Mouse (Mus musculus): Measurements from ENCODE around the gene Aldh1l1. TPM values are rescaled to one million over a fixed set of nuclear protein-coding genes. Genes with fewer than 3 reads are reported as not detected.

The Aldh1l1 gene
- total RNA-seq, 2 experiments from 2014 or later: 43.9 to 52.3 TPM

Other genes with a start within 250 kb of the Aldh1l1 start
- gene Vmn1r54, start 240.1 kb upstream of the Aldh1l1 start, total RNA-seq (2021): not detected
- gene BC048671, start 185.2 kb upstream of the Aldh1l1 start, total RNA-seq (2021): not detected
- under 1 TPM in 1 of 2 experiments, not detected in 1; 0.20 TPM for gene Chst13, start 161.2 kb upstream of the Aldh1l1 start, total RNA-seq (2021)
- under 1 TPM in 1 of 2 experiments, not detected in 1; 0.13 TPM for gene Uroc1, start 153.1 kb upstream of the Aldh1l1 start, total RNA-seq (2021)
- gene Zxdc, start 116.9 kb upstream of the Aldh1l1 start, total RNA-seq (2021): 10 to 100 TPM; 25.5 to 26.4 TPM
- gene Cfap100, start 57.6 kb upstream of the Aldh1l1 start, total RNA-seq (2021): 1 to 10 TPM; 8.8 to 9.2 TPM
- 10 to 100 TPM; 18.5 to 23.7 TPM for gene Klf15, start 23.9 kb upstream of the Aldh1l1 start, total RNA-seq (2021)
- gene Slc41a3, start 118.3 kb downstream of the Aldh1l1 start, total RNA-seq (2021): 1 to 10 TPM; 8.2 TPM

Data from layer of hippocampus, postnatal 10 days (tissue).